Mouse (Mus musculus) regulatory T cell (primary cell): ENCODE results near the gene Pnrc2.

ENCODE experiments used
- in situ Hi-C: fragments of 300-600 bp; cut with MboI, MseI; formaldehyde crosslinking; loops from one replicate; pipeline ENCODE4 v1.15.1; 2025; ENCODE audit warnings: high pct_unique_total_duplicates

Gene Pnrc2

GRCm38 (mm10) chr4:135873526-135874202 is at the start of gene Pnrc2:
TSS of gene Pnrc2 (minus strand) at chr4:135873850.
- in situ Hi-C loops: no loop called here

GRCm38 (mm10) chr4:135922190-135922589 is 48.5 kb upstream of the Pnrc2 start:
- in situ Hi-C loops: no loop called here

GRCm38 (mm10) chr4:135921257-135922120 is 47.8 kb upstream of the Pnrc2 start:
- in situ Hi-C loops: no loop called here

GRCm38 (mm10) chr4:135920304-135921241 is 46.9 kb upstream of the Pnrc2 start, which contains the start of gene Fuca1:
TSS of gene Fuca1 (plus strand) at chr4:135920735.
- in situ Hi-C loops: no loop called here

- in situ Hi-C loops: loop anchor here (10.0 kb wide), 1 partner anchor 1264 kb away; no protein-coding TSS in a partner anchor
Observed at GRCm38 (mm10) chr4:135919280-135919639, 45.6 kb upstream of the Pnrc2 start.

- in situ Hi-C loops: loop anchor here (10.0 kb wide), 1 partner anchor 1264 kb away; no protein-coding TSS in a partner anchor
Observed at GRCm38 (mm10) chr4:135918635-135919279, 45.1 kb upstream of the Pnrc2 start.

GRCm38 (mm10) chr4:135913433-135913832 is 39.8 kb upstream of the Pnrc2 start:
- in situ Hi-C loops: loop anchor here (10.0 kb wide), 1 partner anchor 1259 kb away; no protein-coding TSS in a partner anchor

GRCm38 (mm10) chr4:135912835-135913234 is 39.2 kb upstream of the Pnrc2 start:
- in situ Hi-C loops: loop anchor here (10.0 kb wide), 1 partner anchor 1258 kb away; no protein-coding TSS in a partner anchor

GRCm38 (mm10) chr4:135912164-135912563 is 38.5 kb upstream of the Pnrc2 start:
- in situ Hi-C loops: loop anchor here (10.0 kb wide), 1 partner anchor 1257 kb away; no protein-coding TSS in a partner anchor

GRCm38 (mm10) chr4:135911531-135911930 is 37.9 kb upstream of the Pnrc2 start:
- in situ Hi-C loops: loop anchor here (10.0 kb wide), 1 partner anchor 1257 kb away; no protein-coding TSS in a partner anchor

GRCm38 (mm10) chr4:135909326-135910066 is 35.8 kb upstream of the Pnrc2 start:
- in situ Hi-C loops: loop anchor here (10.0 kb wide), 1 partner anchor 1255 kb away; no protein-coding TSS in a partner anchor

GRCm38 (mm10) chr4:135906633-135907032 is 33.0 kb upstream of the Pnrc2 start:
- in situ Hi-C loops: no loop called here

GRCm38 (mm10) chr4:135904810-135905209 is 31.2 kb upstream of the Pnrc2 start:
- in situ Hi-C loops: loop anchor here (5.0 kb wide), 1 partner anchor 103 kb away; no protein-coding TSS in a partner anchor

- in situ Hi-C loops: loop anchor here (5.0 kb wide), 1 partner anchor 100 kb away; no protein-coding TSS in a partner anchor
Observed at GRCm38 (mm10) chr4:135902606-135903242, 29.1 kb upstream of the Pnrc2 start.

GRCm38 (mm10) chr4:135900008-135900407 is 26.4 kb upstream of the Pnrc2 start:
- in situ Hi-C loops: loop anchor here (5.0 kb wide), 1 partner anchor 98 kb away; no protein-coding TSS in a partner anchor

GRCm38 (mm10) chr4:135899050-135899448 is 25.4 kb upstream of the Pnrc2 start:
- in situ Hi-C loops: no loop called here

- in situ Hi-C loops: no loop called here
Observed at GRCm38 (mm10) chr4:135898380-135899049, 24.9 kb upstream of the Pnrc2 start.

- in situ Hi-C loops: no loop called here
Observed at GRCm38 (mm10) chr4:135896157-135896556, 22.5 kb upstream of the Pnrc2 start.
